Mouse (Mus musculus) liver, embryonic 11.5 days (tissue): ENCODE data around the gene Mapk14. TPM values are rescaled to one million over a fixed set of nuclear protein-coding genes. Genes with fewer than 3 reads are reported as not detected.
A peak's percentile ranks its signal among the peaks of the same experiment; 100 is the strongest.

Experiments used
- ATAC-seq: fragments of 200-750 bp; cut with Nextera tagmentation; replicated peaks from 2 replicates; pipeline ENCODE4 v1.8.0; 2017; ENCODE audit warnings: moderate number of reproducible peaks, mild to moderate bottlenecking, moderate TSS enrichment, moderate library complexity; ENCODE audit not compliant: low FRiP score
- DNase-seq: peaks from one replicate; pipeline ENCODE4 v3.0.0-alpha.2; 2017; ENCODE audit warnings: low spot score
- H3K27ac ChIP-seq: fragments of 300-500 bp; sonication (generic); 2 replicates; pipeline ENCODE4 v1.5.1; 2014; ENCODE audit warnings: mild to moderate bottlenecking, low read depth, low read length, control low read depth
- H3K27me3 ChIP-seq: fragments of 300-500 bp; sonication (generic); replicated peaks from 2 replicates; pipeline ENCODE4 v1.6.1; 2014; ENCODE audit warnings: low read length, mixed read lengths; ENCODE audit not compliant: control insufficient read depth, insufficient read depth
- H3K36me3 ChIP-seq: fragments of 300-500 bp; sonication (generic); 2 replicates; pipeline ENCODE4 v1.6.1; 2014; ENCODE audit warnings: mild to moderate bottlenecking, low read length, moderate library complexity, mixed read lengths; ENCODE audit not compliant: control insufficient read depth, insufficient read depth
- H3K4me1 ChIP-seq: fragments of 300-500 bp; sonication (generic); replicated peaks from 2 replicates; pipeline ENCODE4 v1.6.1; 2014; ENCODE audit warnings: low read length, mixed read lengths; ENCODE audit not compliant: control insufficient read depth, insufficient read depth
- H3K4me2 ChIP-seq: fragments of 300-500 bp; sonication (generic); 2 replicates; pipeline ENCODE4 v1.6.1; 2014; ENCODE audit warnings: mild to moderate bottlenecking, control low read depth, moderate library complexity
- H3K4me3 ChIP-seq: fragments of 300-500 bp; sonication (generic); 2 replicates; pipeline ENCODE4 v1.5.1; 2014; ENCODE audit warnings: low read depth, low read length, control low read depth
- H3K9ac ChIP-seq: fragments of 300-500 bp; sonication (generic); 2 replicates; pipeline ENCODE4 v1.6.1; 2014; ENCODE audit warnings: low read depth, low read length, control low read depth
- H3K9me3 ChIP-seq: fragments of 300-500 bp; sonication (generic); 2 replicates; pipeline ENCODE4 v1.6.1; 2016; ENCODE audit warnings: low read length, inconsistent platforms, mixed read lengths; ENCODE audit not compliant: control insufficient read depth
- WGBS: fragments of 180-500 bp; shearing (Covaris S2); extraction: QIAGEN DNeasy Blood & Tissue Kit; methylation state at CpG from one replicate; pipeline ENCODE4 v1.1.7; 2014; 5-methylcytosine and 5-hydroxymethylcytosine counted together
- polyA plus RNA-seq: library from polyadenylated mRNA; unstranded; fragments of >200 nt; fragmentation: Nextera tagmentation; extraction: Ambion mirVana; gene quantifications from 2 replicates; pipeline ENCODE4 v1.2.1, GENCODE M21; 2014

The Mapk14 gene
- polyA plus RNA-seq, 1 experiment from 2014 or later, result 58.5 TPM

DNA sequence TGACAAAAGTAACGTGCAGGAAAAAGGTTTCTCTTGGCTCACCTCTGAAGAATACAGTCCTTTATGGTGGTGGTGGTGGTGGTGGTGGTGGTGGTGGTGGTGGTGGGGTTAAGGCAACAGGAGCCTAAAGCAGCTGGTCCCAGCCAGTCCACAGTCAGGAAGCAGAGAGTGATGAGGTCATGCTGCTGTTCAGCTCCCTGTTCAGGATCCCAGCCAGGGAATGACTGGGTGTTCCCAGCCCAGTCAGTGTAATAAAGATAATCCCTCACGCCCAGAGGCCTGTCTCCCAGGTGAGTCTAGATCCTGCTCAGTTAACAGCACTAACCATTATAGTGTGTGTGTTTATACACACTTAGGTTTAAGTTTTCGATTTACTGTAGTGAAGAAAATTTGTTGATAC is 10.6 kb downstream of the Mapk14 start:
- Histone ChIP-seq H3K9me3 (no peaks in the 10 kb centered on the region), H3K4me1 (peaks cover 33% of the 10 kb centered on the region)
- WGBS, result 77% methylated on average over 3 of the region's 3 CpGs

GRCm38 (mm10) chr17:28702646-28703045 is 11.5 kb downstream of the Mapk14 start:
- H3K9ac ChIP-seq, result no peak overlapping the region
- H3K36me3 ChIP-seq, result peaks cover 2% of the 10 kb centered on the region; the same call in 1 of the 2 replicates
- no peak overlapping the region for H3K27ac ChIP-seq
- H3K4me2 ChIP-seq, result no peak overlapping the region
- no peaks in the 10 kb centered on the region for H3K27me3 ChIP-seq
- H3K4me3 ChIP-seq, result no peak overlapping the region
- no peaks in the 10 kb centered on the region for H3K9me3 ChIP-seq
- WGBS, result 70% methylated on average over 2 of the region's 2 CpGs
- peaks cover 30% of the 10 kb centered on the region for H3K4me1 ChIP-seq
- DNase-seq, result no peak
- ATAC-seq, result no peak

More for the DNA sequence above, 10.6 kb downstream of the Mapk14 start:
- Histone ChIP-seq H3K27ac (no peak overlapping the region), H3K4me2 (no peak overlapping the region), H3K27me3 (no peaks in the 10 kb centered on the region), H3K4me3 (no peak overlapping the region), H3K9ac (no peak overlapping the region), H3K36me3 (peaks cover 4% of the 10 kb centered on the region; the same call in 1 of the 2 replicates)
- no peak for DNase-seq
- no peak for ATAC-seq

GRCm38 (mm10) chr17:28706697-28707096 is 15.6 kb downstream of the Mapk14 start:
- no peak for ATAC-seq
- H3K9me3 ChIP-seq, result no peaks in the 10 kb centered on the region
- peaks cover 6% of the 10 kb centered on the region; the same call in 1 of the 2 replicates for H3K36me3 ChIP-seq
- 22% methylated on average over 1 of the region's 1 CpGs for WGBS
- H3K27me3 ChIP-seq, result no peaks in the 10 kb centered on the region
- H3K4me3 ChIP-seq, result no peak overlapping the region
- H3K4me1 ChIP-seq, result peaks cover 36% of the 10 kb centered on the region
- no peak overlapping the region for H3K9ac ChIP-seq
- no peak overlapping the region for H3K27ac ChIP-seq
- DNase-seq, result no peak
- H3K4me2 ChIP-seq, result no peak overlapping the region

- peaks cover 39% of the 10 kb centered on the region for H3K4me1 ChIP-seq
- ATAC-seq (no peak), DNase-seq (no peak)
- no peak overlapping the region for H3K9ac ChIP-seq
- H3K27ac ChIP-seq, result no peak overlapping the region
- no peak overlapping the region for H3K4me2 ChIP-seq
- H3K9me3 ChIP-seq, result no peaks in the 10 kb centered on the region
- H3K27me3 ChIP-seq, result no peaks in the 10 kb centered on the region
- 86% methylated on average over 3 of the region's 3 CpGs for WGBS
- no peak overlapping the region for H3K4me3 ChIP-seq
- H3K36me3 ChIP-seq, result peaks cover 3% of the 10 kb centered on the region; the same call in 1 of the 2 replicates
These were observed 16.1 kb downstream of the Mapk14 start for GRCm38 (mm10) chr17:28707136-28707627.

- ATAC-seq (no peak), DNase-seq (no peak)
- WGBS, result 72% methylated on average over 2 of the region's 2 CpGs
- Histone ChIP-seq H3K9ac (no peak overlapping the region), H3K27me3 (no peaks in the 10 kb centered on the region), H3K4me2 (no peak overlapping the region), H3K4me3 (no peak overlapping the region), H3K9me3 (no peaks in the 10 kb centered on the region), H3K36me3 (peaks cover 3% of the 10 kb centered on the region; the same call in 1 of the 2 replicates), H3K27ac (no peak overlapping the region), H3K4me1 (peaks cover 39% of the 10 kb centered on the region)
These were observed 16.7 kb downstream of the Mapk14 start for GRCm38 (mm10) chr17:28707816-28708215.

DNA sequence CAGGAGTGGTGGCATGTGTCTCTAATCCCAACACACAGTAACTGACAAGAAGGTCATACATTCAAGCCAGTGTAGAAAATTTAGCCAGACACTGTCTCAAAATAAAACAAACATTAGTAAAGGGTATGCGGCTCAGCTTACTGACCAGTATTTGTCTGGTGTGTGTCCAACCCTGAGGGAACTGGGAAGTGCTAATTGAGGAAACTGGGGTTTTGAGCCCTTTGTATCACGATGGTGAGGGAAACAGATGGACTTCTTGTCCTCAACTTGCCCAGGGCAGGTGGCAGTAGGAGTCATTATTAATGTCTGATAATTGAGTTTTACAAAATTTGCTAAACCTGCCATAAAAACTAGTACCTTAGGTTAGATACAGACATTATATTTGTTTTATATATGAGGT is 17.9 kb downstream of the Mapk14 start:
- Histone ChIP-seq H3K9me3 (no peaks in the 10 kb centered on the region; the same call in 1 of the 2 replicates), H3K36me3 (peaks cover 11% of the 10 kb centered on the region), H3K4me1 (peaks cover 39% of the 10 kb centered on the region), H3K4me2 (no peak overlapping the region), H3K27ac (no peak overlapping the region), H3K27me3 (no peaks in the 10 kb centered on the region), H3K4me3 (no peak overlapping the region), H3K9ac (no peak overlapping the region)
- WGBS, result 38% methylated on average over 2 of the region's 2 CpGs
- no peak for DNase-seq
- ATAC-seq, result no peak

DNA sequence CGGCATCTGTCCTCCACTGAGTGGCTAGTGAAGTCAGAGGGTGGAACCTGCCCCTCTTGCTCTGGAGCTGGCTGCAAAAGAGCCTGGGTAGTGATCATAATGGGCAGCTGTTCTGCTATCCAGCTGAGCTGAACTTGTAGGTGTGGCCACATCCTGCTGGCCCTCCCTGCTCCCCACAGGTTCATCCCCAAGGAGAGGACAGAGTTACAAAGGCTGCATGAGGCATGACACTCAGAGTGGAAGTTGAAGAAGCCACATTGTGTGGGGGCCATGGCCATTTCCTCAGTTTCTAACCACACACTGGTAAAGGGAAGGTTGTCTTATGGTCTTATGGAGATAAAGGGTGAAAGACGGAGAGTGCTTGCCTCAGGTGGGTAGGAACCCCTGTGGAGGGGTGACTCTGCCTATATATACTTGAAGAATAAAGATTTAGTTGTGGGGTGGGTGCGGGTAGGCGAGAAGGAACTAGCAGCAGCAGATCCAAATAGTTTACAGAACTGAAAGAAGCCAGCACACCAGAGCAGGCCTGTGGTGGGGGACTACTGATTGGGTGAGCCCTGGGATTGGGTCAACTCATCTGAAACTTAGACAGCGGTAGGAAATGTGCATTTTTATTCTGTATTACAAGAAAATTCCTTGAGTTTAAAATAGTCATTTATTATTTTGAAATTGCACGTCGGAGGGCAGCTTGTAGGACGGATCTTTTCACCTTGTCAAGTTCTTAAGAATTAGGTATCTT is 18.6 kb downstream of the Mapk14 start:
- H3K9ac ChIP-seq, result no peak overlapping the region
- peak overlapping the region; percentile 19; the same call in 1 of the 2 replicates for H3K27ac ChIP-seq

DNA sequence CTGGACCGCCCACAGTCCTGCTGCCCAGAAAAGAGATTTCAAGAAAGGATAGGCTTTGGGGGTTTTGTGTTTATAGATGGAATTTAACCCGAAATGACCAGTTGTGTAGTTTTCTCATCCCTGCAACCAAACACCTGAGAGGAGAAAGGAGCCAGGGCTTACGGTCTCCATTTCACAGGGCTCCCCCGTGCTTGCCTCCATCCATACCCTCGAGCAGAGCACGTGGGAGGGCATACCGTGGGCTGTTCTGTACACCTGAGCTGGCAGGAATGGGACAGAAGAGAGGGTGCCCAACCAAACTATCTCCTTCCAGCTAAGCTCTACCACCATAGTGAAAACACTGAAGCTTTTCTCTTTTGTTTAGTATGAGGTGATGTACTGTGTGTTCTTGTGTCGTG is 19.2 kb downstream of the Mapk14 start:
- 88% methylated on average over 8 of the region's 8 CpGs for WGBS
- Histone ChIP-seq H3K27me3 (no peaks in the 10 kb centered on the region), H3K36me3 (peaks cover 18% of the 10 kb centered on the region), H3K4me1 (peaks cover 39% of the 10 kb centered on the region), H3K4me2 (no peak overlapping the region), H3K9ac (no peak overlapping the region), H3K9me3 (no peaks in the 10 kb centered on the region; the same call in 1 of the 2 replicates), H3K4me3 (no peak overlapping the region), H3K27ac (no peak overlapping the region)
- DNase-seq, result no peak
- no peak for ATAC-seq

More for the DNA sequence above, 18.6 kb downstream of the Mapk14 start:
- H3K4me3 ChIP-seq, result no peak overlapping the region
- ATAC-seq (peak; percentile 29; the same call in 1 of the 2 replicates), DNase-seq (no peak)
- no peaks in the 10 kb centered on the region; the same call in 1 of the 2 replicates for H3K9me3 ChIP-seq
- H3K27me3 ChIP-seq, result no peaks in the 10 kb centered on the region
- H3K4me2 ChIP-seq, result peak overlapping the region; percentile 8; the same call in 1 of the 2 replicates
- H3K4me1 ChIP-seq, result peaks cover 39% of the 10 kb centered on the region
- 72% methylated on average over 8 of the region's 8 CpGs for WGBS
- peaks cover 15% of the 10 kb centered on the region for H3K36me3 ChIP-seq

DNA sequence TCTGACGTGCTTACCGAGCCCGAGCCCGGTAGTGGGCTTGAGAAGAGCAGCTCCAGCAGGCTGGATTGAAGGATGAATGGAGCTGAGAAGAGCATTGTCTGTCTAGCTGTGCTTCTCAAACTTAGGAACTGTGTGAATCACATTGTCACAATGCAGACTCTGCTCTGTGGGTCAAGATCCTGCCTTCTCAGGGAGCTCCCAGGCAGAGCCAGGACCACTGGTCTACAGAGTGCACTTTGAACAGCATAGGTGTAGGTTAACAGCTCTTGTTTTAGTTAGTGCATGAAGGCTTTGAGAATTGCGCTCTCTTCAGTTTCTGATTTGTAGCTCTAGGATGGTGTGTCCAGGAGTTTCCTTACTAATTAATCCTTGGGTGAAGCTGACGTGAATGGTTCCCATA is 20.1 kb downstream of the Mapk14 start:
- no peak for DNase-seq
- no peak overlapping the region for H3K4me3 ChIP-seq
- 88% methylated on average over 6 of the region's 6 CpGs for WGBS
- no peak overlapping the region for H3K9ac ChIP-seq
- no peaks in the 10 kb centered on the region; the same call in 1 of the 2 replicates for H3K9me3 ChIP-seq
- no peak overlapping the region for H3K27ac ChIP-seq
- no peaks in the 10 kb centered on the region for H3K27me3 ChIP-seq
- no peak overlapping the region for H3K4me2 ChIP-seq
- ATAC-seq, result no peak
- peaks cover 39% of the 10 kb centered on the region for H3K4me1 ChIP-seq
- H3K36me3 ChIP-seq, result peaks cover 23% of the 10 kb centered on the region
